Mouse (Mus musculus) thymus, postnatal 10 days (tissue): ENCODE data around the gene Trappc13.

Source experiments
- DNase-seq, 2 experiments: peaks; one replicate each; pipeline ENCODE4 v3.0.0; 2021; ENCODE audit warnings: low spot score in 2 of 2

Gene Trappc13

GRCm38 (mm10) chr13:104114827-104115226 lies 63.4 kb downstream of the Trappc13 start:
- no peak for DNase-seq

- DNase-seq: no peak
Observed at GRCm38 (mm10) chr13:104113782-104114181, 64.5 kb downstream of the Trappc13 start.

GRCm38 (mm10) chr13:104112266-104112900 lies 65.9 kb downstream of the Trappc13 start:
- DNase-seq: no peak

GRCm38 (mm10) chr13:104110526-104110925 lies 67.7 kb downstream of the Trappc13 start:
- DNase-seq: no peak

- no peak for DNase-seq
Observed at GRCm38 (mm10) chr13:104109816-104110521, 68.3 kb downstream of the Trappc13 start.

GRCm38 (mm10) chr13:104109288-104109815 lies 68.9 kb downstream of the Trappc13 start, which contains the start of the genes Nln and Sgtb:
Gene Nln, minus strand, starts transcription at chr13:104109614.
Gene Sgtb, plus strand, starts transcription at chr13:104109741.
- peak; percentile 67 to 82 for DNase-seq

GRCm38 (mm10) chr13:104108651-104109287 lies 69.5 kb downstream of the Trappc13 start:
- no peak for DNase-seq

GRCm38 (mm10) chr13:104101606-104102235 lies 76.5 kb downstream of the Trappc13 start:
- no peak for DNase-seq

GRCm38 (mm10) chr13:104100416-104100815 lies 77.9 kb downstream of the Trappc13 start:
- no peak for DNase-seq

- no peak for DNase-seq
Observed at GRCm38 (mm10) chr13:104097190-104097589, 81.1 kb downstream of the Trappc13 start.

- DNase-seq: no peak
Observed at GRCm38 (mm10) chr13:104095955-104096354, 82.3 kb downstream of the Trappc13 start.

- no peak for DNase-seq
Observed at GRCm38 (mm10) chr13:104094531-104095385, 83.5 kb downstream of the Trappc13 start.
